Mouse (Mus musculus) ES-Bruce4 (cell line): ENCODE data around the gene Srrd.

Source experiments
- CTCF ChIP-seq: IDR thresholded peaks from one replicate; pipeline ENCODE4 v1.8.1; 2011; ENCODE audit warnings: low read depth, low read length
- EP300 ChIP-seq: IDR thresholded peaks from 2 replicates; pipeline ENCODE4 v1.6.1; 2011; ENCODE audit warnings: low read depth, low read length; ENCODE audit not compliant: insufficient read depth

GRCm38 (mm10) chr5:112297257-112297656 lies 45.6 kb downstream of the Srrd start:
- no peak for TF ChIP-seq CTCF
- TF ChIP-seq EP300: no peak
